Mouse (Mus musculus) T-helper 2 cell (primary cell): Measurements from ENCODE around the gene Chst13.

Experiments
- in situ Hi-C: fragments of 300-600 bp; cut with MboI, MseI; formaldehyde crosslinking; loops from one replicate; pipeline ENCODE4 v1.15.1; 2025; ENCODE audit warnings: high pct_unique_total_duplicates

The Chst13 gene

DNA sequence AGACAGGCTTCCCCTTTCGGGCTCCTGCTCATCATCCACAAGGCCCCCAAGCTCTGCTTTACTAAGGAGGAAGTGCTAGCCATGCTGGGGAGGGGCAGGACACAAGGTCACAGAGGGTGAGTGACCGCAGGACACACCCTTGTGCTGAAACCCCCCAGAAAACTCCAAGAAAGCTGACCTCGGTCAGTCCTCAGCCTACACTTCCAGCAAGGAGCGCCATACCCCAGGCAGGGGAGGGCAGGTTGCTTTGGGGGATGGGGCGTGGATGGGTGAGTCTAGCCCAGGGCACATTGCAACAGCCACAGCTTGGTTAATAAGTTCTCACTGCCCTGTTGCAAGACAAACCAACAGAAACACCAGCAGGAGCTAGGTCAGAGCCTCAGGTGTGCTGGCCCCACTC is 4.6 kb downstream of the Chst13 start:
- in situ Hi-C loops, result no loop called here

DNA sequence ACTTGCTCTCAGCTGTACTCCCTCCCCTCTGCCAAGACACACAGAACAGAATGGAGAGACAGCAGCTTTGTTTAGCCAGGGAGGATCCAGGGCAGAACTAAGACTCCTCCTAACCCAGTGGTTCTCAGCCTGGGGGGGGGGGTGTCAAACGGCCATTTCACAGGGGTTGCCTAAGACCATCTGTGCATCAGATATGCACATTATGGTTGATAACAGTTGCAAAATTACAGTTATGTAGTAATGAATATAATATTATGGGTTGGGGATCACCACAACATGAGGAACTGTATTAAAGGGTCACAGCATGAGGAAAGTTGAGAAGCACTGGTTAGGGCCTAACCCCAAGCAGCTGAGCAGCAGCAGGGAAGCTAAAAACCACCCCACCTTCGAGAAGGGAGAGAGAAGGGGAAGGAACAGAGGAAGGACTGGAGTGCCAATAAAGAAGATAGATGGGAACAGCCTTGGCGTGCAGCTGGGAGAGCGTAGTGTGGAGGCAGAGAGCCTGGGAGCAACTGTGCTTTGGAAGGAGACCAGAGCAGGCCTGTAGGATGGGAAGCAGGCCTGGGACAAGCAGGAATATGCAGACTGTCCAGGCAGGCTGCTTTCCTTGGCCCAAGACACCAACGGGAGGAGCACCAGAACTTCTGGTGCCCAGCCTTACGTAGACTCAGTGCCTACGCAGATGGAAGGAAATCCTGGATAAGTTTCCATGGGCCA is 5.4 kb downstream of the Chst13 start:
- in situ Hi-C loops, result no loop called here

DNA sequence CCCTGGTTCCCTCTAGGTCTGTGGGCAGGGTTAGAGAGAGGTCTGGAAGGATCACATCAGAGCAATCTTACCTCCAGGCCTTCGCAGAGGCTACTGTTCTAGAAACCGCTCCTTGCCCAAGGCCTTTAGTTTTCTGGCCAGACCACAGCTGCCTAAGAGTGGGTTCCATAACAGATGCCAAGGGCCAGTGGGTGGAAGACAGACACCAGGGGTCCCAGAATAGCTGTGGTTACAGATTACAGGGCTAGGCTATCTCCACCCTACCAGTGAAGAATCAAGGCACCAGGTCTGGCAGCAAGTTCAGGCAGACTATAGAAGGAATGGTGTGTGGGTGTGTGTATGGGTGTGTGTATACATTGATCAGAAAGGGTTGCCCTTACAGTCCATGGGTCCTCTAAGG is 6.0 kb downstream of the Chst13 start:
- in situ Hi-C loops, result no loop called here

DNA sequence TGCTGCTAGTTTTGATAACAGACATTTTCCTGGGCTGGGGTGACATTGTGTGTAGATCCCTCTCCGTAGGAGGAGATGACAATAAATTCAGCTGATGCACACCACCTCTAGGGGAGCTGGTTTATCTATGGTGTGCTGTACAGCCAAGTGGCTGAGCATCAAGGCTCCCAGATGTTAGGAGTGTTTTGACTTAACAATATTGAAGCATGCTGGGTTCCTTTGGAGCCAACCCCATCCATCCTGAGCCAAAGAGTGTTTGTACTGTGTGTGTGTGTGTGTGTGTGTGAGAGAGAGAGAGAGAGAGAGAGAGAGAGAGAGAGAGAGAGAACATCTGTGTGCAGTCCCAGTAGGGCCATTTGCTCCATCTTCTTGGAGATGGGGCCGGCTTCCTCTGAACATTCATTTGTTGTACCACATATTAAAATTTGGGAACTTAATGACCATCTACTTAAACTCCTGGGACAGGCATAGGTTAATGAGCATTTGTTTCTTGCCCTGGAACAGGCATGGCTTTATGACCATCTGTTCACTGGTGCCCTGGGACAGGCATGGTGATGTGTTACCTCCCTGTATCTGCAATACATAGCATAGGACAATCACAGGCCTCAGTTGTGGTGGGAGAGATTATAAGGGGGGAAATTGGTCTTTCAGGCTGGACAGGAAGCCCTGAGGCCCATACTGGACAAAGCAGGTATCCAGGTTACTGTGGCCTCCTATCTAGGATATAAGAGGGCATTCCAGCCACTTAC is 7.3 kb downstream of the Chst13 start:
- in situ Hi-C loops, result no loop called here

DNA sequence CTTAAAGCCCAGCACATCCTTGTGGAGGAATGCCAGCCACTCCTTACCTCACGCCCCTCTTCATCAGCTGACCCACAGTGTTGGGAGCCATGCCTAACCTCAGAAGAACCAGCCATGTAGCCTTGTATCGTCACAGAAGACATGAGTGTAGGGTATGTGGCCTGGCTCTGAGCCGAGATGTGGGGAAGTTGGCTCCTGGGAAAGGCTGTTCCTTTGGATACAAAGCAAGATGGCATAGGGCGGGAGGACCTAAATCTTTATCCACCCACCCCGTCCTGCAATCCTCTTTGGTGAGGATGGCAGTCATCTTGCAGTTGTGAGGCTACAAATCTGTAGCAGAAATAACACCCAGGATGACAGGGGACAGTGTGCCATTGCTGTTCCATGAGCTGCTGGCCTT is 9.0 kb downstream of the Chst13 start:
- in situ Hi-C loops, result no loop called here

DNA sequence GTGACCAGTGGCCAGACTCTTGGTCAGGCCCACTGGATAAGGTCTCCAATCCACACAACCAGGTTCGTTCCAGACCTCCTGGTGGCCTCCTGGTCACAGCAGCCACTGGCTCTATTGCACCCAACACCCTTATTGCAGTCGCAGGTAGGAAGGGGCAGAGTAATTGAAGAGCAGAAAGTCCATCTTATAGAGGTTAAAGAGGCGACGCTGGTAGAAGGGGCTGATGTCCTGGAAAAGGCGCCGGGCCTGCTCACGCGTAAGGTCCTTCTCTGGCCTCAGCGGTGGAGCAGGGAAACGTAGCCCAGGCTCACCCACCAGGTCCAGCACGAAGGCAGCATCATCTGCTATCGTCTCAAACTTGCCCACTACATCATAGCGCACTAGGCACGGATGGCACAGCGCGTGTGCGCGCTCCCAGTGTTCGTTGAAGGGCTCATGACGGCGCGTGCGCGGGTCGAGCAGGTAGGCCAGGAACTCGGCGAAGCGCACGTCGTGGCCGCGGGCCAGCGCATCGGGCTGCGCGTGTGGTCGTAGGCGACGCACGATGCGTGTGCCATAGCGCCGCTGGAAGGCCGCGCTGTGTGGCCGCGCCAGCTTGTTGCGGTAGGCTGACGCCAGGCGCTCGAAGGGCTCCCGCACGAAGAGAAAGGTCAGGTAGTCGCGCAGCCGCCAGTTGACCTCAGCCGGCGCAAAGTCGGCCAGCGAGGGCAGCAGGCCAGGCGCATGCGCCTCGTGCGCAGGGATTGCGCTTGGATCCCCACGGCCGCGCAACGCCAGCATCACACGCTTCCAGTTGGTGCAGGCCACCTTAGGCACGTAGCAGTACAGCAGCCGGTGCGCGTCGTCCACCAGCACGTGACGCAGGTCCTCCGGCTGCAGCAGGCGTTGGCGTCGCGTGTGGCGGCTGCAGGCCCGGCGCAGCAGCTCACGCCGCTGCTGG is 15.9 kb downstream of the Chst13 start:
- in situ Hi-C loops, result no loop called here

DNA sequence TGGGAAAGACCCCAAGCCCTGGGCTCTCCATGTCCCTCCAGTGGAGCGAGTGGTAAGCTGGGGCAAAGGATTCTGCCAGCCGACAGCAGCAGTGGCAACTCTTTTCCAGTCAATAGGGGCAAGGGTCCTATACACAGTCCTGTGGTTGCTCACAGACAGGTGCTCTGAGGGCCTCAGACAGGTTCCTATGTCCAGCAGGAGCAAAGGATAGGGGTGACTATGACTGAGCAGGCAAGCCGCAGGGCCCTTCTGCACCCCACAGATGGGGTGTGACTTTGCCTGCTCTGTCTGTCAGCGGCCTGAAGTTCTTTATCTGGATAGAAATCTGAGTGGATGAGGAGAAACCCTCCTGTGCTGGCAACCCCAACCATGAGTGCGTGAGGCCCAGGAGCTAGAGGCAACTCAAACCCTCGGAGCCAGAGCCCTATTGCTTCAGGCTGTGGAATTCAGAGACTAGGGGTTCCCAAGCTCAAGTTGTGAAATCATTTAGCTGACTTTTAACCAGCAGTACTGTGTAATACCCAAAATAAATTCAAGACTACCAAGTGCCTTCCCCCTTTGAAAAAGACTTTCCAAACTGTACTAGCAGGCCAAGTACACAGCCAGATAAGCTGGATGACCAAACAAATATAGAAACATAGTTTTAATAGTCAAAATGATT is 18.5 kb downstream of the Chst13 start:
- in situ Hi-C loops, result no loop called here

DNA sequence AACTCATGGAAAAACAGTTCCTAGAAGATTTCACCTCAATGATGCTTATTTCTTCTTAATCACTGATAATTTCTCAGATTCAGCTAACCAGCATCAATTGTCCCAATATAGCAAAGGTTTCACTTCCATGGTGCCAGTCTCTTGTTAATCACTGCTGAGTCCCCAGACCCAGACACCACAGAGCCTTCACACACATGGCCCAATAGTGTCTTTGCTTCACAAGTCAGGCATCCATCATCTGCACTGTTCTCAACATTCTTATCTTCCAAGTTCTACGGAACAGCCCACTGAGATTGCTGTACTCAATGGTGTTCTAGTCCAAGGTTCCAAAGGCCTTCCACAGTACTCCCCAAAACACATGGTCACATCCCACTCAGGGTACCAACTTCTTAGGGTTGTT is 24.1 kb downstream of the Chst13 start, which contains the start of gene BC048671:
Gene BC048671, plus strand, starts transcription at position 301 of the 400 bp plus-strand sequence.
- in situ Hi-C loops, result no loop called here

DNA sequence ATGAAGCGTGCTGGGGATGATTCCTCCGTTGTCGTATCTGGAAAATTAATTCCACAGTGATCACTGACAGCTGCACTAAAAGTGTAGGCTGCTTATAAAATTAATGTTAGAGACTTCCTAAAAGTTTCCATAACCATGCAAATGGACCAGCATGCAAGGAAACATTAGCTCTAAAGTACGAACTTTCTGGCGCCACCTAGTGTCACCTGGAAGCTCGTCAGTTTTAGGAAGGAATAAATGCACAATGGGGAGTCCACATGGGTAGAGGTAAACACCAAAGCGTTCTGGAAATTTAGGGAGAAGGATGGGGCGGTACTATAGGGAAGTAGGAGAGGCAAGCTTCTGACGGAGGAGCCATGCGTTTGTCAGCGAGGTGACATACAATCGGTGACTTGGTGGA is 36.7 kb downstream of the Chst13 start:
- in situ Hi-C loops, result no loop called here
